Mouse (Mus musculus): ENCODE data around the gene Gxylt2. TPM values are rescaled to one million over a fixed set of nuclear protein-coding genes. Genes with fewer than 3 reads are reported as not detected.

Gene Gxylt2
- total RNA-seq, 2 experiments from 2014 or later: 1.8 to 1.9 TPM

GRCm38 (mm10) chr6:100829770-100830169 lies 125.2 kb downstream of the Gxylt2 start:
- intact Hi-C loops (cut with DNase I): loop anchor here (5.0 to 10.0 kb wide), 2 partner anchors 125 to 152 kb away; partner anchors contain the start of gene Gxylt2
- DNase-seq (ENCODE audit: low spot score in 2 of 2): no peak

- intact Hi-C loops (cut with DNase I): loop anchor here (5.0 to 10.0 kb wide), 2 partner anchors 126 to 154 kb away; partner anchors contain the start of gene Gxylt2
- no peak for DNase-seq (ENCODE audit: low spot score in 2 of 2)
Observed at GRCm38 (mm10) chr6:100831188-100831587, 126.7 kb downstream of the Gxylt2 start.

GRCm38 (mm10) chr6:100831751-100832150 lies 127.2 kb downstream of the Gxylt2 start:
- intact Hi-C loops (cut with DNase I): loop anchor here (5.0 to 10.0 kb wide), 2 partner anchors 127 to 154 kb away; partner anchors contain the start of gene Gxylt2
- no peak for DNase-seq (ENCODE audit: low spot score in 2 of 2)

- intact Hi-C loops (cut with DNase I): loop anchor here (5.0 to 10.0 kb wide), 2 partner anchors 129 to 156 kb away; partner anchors contain the start of gene Gxylt2
- DNase-seq (ENCODE audit: low spot score in 2 of 2): peak; percentile 93 to 94
Observed at GRCm38 (mm10) chr6:100833355-100833754, 128.8 kb downstream of the Gxylt2 start, which contains the start of gene Ppp4r2. Gene Ppp4r2 (plus strand): TSS chr6:100833622.

- intact Hi-C loops (cut with DNase I): loop anchor here (5.0 to 10.0 kb wide), 2 partner anchors 129 to 157 kb away; partner anchors contain the start of gene Gxylt2
- DNase-seq (ENCODE audit: low spot score in 2 of 2): peak; percentile 37 to 52
Observed at GRCm38 (mm10) chr6:100833811-100834481, 129.4 kb downstream of the Gxylt2 start.

- intact Hi-C loops (cut with DNase I): loop anchor here (5.0 to 10.0 kb wide), 2 partner anchors 130 to 157 kb away; partner anchors contain the start of gene Gxylt2
Observed at GRCm38 (mm10) chr6:100834489-100835160, 130.1 kb downstream of the Gxylt2 start.

GRCm38 (mm10) chr6:100845058-100845457 lies 140.5 kb downstream of the Gxylt2 start:
- intact Hi-C loops (cut with DNase I): no loop called here
- DNase-seq (ENCODE audit: low spot score in 2 of 2): no peak

More at GRCm38 (mm10) chr6:100834489-100835160, 130.1 kb downstream of the Gxylt2 start:
- DNase-seq (ENCODE audit: low spot score in 2 of 2): no peak

GRCm38 (mm10) chr6:100847264-100847663 lies 142.7 kb downstream of the Gxylt2 start:
- intact Hi-C loops (cut with DNase I): no loop called here
- DNase-seq (ENCODE audit: low spot score in 2 of 2): no peak

GRCm38 (mm10) chr6:100848682-100849375 lies 144.3 kb downstream of the Gxylt2 start:
- DNase-seq (ENCODE audit: low spot score in 2 of 2): no peak
- intact Hi-C loops (cut with DNase I): no loop called here

- intact Hi-C loops (cut with DNase I): no loop called here
- no peak for DNase-seq (ENCODE audit: low spot score in 2 of 2)
Observed at GRCm38 (mm10) chr6:100850671-100851081, 146.1 kb downstream of the Gxylt2 start.

- intact Hi-C loops (cut with DNase I): no loop called here
- no peak for DNase-seq (ENCODE audit: low spot score in 2 of 2)
Observed at GRCm38 (mm10) chr6:100851083-100851482, 146.5 kb downstream of the Gxylt2 start.

Other genes starting within 250 kb of the Gxylt2 start
- 1 to 10 TPM; 5.3 to 7.0 TPM for gene Shq1, start 33.6 kb upstream of the Gxylt2 start, total RNA-seq (2021)
- 10 to 100 TPM; 65.1 to 70.8 TPM for gene Ppp4r2, start 128.9 kb downstream of the Gxylt2 start, total RNA-seq (2021)